Mouse (Mus musculus): ENCODE measurements around the gene Tmpo.

The Tmpo gene

DNA sequence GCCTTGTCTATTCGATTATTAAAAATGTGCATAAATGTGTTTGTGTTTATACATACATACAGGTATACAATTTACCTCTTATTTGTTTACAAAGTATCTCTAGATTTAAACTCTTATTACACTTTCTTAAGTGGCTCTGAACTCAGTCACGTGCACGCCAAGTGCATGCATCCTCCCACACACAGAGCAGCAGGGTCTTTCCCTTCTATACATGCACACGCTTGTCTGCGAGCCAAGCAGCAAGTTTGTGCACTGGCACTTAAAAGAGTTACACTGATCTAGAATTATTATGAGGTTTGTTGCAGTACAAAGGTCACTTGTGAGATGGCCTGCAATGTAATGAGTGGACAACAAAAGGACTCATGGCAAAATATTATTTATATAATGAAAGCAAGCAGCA is 20.1 kb downstream of the Tmpo start:
- peak in 1 of 2 experiments; percentile 1 for DNase-seq (ENCODE audit: low spot score in 2 of 2)

DNA sequence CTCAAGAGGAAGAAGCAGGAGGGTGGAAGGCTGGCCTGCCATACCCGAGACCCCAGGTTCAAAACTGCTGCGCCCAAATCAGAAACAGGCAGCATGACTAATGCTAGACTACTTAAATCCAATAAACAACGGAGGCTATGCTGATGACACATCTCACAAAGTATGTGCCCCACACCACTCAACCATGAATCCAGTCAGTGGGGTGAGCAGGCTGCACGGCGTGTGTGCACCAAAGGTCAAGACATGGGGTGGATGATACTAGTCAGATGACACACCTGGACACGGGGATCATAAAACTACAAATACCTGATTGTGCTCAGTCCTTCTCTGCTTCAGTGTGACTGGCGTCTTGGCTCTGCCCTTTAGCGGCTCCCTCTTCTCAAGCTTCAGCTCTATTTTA is 22.7 kb downstream of the Tmpo start:
- DNase-seq (ENCODE audit: low spot score in 2 of 2) = peak in 1 of 2 experiments; percentile 11

DNA sequence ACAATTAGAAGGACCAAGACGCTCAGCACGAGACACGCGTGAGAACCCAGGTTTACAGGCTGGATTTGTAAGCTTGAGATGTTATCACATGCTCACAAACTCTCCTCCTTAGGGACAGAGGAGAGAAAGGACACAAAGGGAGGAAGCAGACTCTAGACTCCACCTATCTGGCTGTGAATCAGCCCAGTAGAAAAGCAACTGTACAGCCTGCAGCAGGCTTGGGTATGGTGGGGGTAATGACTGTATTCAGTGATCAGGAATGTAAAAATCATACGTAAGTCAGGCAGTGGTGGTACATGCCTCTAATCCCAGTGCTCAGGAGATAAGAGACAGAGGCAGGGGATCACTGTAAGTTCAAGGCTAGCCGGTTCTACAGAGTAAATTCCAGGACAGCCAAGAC is 24.8 kb downstream of the Tmpo start:
- DNase-seq (ENCODE audit: low spot score in 2 of 2) = no peak

DNA sequence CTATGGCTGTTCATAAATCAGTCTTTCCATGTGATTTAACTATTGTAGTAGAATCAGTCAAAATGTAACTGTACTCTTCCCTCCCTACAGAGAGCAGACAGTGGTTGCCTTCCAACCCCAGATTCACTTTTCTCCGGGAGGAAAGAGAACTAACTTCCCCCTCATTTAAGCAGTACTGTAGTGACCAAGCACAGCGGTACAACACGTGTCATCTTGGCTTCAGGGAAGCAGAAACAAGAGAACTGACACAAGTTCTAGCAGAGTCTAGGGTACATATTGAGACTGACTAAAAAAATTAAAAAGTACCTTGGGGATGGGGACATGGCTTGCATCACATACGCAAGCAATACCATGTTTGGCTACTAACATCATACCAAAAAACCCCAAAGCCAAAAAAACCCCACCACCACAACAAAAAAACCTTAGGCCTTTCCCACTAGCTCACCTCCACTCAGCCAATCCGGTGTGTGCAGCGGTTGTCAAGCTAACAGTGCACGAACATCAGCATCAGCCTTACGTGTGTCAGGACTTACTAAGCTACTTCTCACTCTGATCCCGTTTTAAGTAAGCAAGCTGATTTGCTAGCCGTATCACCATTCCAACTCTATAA is 27.1 kb downstream of the Tmpo start:
- no peak for DNase-seq (ENCODE audit: low spot score in 2 of 2)

GRCm38 (mm10) chr10:91145413-91145812 is 35.7 kb downstream of the Tmpo start:
- no peak for DNase-seq (ENCODE audit: low spot score in 2 of 2)

GRCm38 (mm10) chr10:91143313-91144230 is 37.5 kb downstream of the Tmpo start:
- DNase-seq (ENCODE audit: low spot score in 2 of 2) = no peak

DNA sequence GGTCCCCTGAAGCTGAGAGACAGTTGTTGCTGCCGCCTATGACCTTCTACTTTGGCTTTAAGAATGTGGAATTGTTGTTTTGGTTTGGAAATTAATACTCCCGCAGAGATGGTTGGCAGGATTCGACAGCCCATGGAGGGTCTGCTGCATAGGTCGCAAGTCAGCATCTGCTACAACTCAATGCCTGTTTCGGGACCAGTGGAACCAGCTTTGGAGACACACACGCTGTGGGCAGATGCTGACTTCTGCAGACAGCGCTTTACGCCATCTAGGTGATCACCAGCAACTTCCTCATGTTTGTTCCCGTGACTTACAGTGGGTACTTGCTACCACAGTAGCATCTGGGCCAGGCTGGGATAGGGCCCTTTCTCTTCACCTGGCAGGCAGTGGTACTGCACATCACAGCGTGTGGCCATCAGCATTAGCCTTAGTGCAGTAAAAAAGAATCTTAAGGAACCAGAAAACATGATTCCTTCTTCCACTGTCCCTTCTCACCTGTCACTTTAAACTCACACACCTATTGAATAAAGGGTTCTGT is 38.4 kb downstream of the Tmpo start:
- no peak for DNase-seq (ENCODE audit: low spot score in 2 of 2)

- no peak for DNase-seq (ENCODE audit: low spot score in 2 of 2)
Measured at GRCm38 (mm10) chr10:91141564-91141963, 39.6 kb downstream of the Tmpo start.

DNA sequence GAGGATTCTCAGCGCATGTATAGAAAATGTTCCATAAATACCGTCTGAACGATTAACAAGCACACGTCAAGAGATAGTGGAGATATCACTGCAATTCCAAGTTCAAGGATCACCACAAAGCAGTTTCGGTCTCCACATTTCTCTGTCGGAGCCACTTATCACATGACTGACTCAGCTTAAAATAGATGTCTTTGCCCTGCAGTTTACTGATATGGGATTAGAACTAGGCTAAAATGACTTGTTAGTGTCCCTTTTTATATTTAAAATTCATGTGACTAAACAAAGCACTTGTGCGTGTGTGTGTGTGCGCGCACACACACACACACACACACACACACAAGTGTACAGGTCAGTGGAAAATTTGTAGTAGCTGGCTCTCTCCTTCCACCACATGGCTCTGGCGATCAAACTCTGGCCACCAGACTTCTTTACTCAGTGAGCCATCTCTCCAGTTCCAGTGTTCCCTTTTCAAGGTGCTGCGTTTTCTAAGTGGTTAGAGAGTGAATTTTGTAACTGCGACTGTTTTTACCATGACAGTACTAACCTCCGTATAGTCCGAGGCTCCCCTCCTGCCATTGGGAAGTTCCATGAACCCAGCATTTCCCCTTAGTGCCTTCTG is 41.9 kb downstream of the Tmpo start:
- DNase-seq (ENCODE audit: low spot score in 2 of 2) = no peak

- no peak for DNase-seq (ENCODE audit: low spot score in 2 of 2)
Measured at GRCm38 (mm10) chr10:91138317-91138716, 42.8 kb downstream of the Tmpo start.

DNA sequence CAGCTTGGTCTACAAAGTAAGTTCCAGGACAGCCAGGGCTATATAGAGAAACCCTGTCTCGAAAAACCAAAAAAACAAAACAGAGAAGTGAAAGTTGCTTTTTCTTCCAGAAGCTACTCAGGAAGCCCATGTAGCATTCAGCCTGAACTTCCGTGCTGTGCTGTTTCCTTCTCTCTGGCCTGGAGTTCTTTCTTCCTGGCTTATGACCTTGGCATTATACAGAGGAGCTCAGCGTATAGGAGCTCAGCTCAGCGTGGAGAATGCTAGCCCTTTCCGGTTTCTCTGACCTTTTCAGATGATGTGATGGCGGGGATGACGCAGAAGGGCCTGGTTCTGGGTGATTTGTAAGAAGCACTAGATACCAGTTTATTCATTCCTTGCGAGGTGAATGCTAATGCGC is 43.7 kb downstream of the Tmpo start:
- DNase-seq (ENCODE audit: low spot score in 2 of 2) = no peak

DNA sequence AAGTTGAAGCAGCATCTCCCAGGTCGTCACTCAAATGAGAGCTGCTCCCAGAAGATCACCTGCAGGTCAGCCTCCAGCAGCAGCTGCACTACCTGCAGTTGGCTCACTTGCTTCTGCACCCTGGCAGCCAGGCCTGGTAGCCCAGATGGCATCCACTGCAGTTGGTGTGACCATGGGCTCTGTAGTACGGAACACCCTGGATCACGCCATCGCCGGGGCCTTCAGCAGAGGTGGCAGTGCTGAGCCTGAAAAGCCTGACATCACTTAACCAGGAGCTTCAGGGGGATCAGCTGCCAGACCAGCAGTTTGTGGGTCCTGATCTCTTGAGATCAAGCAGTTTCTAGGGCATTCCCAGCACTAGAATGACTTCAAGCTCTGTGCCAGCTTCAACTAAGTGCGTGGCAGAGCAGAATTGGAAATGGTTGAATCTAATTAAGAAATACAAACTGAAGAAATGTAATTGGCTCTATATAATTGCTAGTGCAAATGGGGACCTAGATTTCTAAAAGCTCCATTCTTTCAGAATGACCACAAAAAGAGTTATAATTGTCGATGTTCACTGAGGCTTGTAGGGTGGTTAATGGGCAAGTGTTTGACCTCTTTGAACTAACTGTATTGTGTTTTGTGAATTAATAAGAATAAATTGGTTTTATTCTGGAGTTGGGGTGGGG is 45.7 kb downstream of the Tmpo start:
- DNase-seq (ENCODE audit: low spot score in 2 of 2) = no peak

- no peak for DNase-seq (ENCODE audit: low spot score in 2 of 2)
Measured at GRCm38 (mm10) chr10:91131565-91131964, 49.5 kb downstream of the Tmpo start.

DNA sequence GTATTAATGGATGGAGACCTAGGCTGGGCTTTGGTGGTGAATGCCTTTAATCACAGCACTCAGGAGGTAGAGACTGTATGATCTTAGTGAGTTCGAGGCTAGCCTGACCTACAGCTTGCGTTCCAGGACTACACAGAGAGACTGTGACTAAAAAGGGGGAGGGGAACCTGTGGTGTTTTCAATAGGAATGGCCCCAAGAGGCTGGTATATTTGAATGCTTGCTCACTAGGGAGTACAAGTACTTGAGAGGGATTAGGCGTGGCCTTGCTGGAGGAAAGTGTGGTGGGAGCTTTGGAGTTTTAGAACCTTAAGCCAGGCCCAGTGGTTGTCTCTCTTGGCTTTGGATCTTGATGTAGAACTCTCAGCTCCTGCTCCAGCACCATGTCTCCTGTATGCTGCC is 50.3 kb downstream of the Tmpo start:
- no peak for DNase-seq (ENCODE audit: low spot score in 2 of 2)

- DNase-seq (ENCODE audit: low spot score in 2 of 2) = no peak
Measured at GRCm38 (mm10) chr10:91128551-91129160, 52.5 kb downstream of the Tmpo start.

DNA sequence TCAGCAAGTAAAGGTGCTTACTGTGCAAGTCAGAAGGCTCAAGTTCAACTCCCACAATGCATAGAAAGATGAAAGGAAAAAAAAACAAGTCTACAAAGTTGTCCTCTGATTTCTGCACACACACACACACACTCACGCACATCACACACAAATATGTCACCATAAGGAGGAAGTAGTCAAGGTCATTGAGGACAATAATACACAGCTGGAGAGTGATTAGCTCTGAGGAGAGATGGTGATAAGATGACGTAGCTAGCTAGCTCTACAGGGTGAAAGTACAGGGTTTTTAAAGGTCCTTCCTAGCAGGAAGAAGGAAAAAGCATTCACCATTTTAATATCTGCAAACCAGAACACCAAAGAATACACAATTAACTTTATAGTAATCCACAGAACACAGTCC is 53.7 kb downstream of the Tmpo start:
- no peak for DNase-seq (ENCODE audit: low spot score in 2 of 2)

DNA sequence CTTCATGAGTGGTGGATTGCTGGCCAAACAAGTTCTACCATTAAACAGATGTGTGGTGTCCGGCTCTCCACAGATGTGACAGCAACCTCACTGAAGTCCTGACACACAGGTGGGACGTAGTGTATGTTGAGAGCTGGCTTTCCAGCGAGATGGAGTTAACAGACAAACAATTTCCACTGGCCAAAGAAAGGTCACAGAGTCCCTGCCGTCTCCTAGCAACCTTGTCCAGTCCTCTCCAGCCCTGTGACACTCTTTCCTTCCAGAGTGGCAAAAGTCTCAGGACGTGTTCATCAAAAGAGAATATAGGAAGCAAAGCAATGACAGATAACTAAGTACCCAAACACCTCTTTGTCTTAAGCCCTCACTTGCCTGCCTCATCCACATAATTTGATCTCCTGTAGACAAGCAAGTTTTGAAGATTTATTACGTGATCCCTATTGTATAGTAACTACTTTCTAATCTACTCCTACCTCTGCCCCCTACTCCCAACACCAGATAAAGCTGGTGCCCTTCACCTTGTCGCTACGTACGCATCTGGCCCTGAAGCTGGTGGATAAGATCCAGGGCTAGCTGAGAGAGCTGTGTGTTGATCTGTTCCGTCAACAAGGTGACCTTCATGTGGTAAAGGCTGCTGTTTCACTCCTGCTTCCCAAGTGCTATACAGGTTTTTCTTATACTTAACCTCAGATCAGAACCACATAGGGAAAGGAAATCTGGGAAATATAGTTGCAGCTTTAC is 54.3 kb downstream of the Tmpo start:
- no peak for DNase-seq (ENCODE audit: low spot score in 2 of 2)

GRCm38 (mm10) chr10:91123828-91124822 is 57.0 kb downstream of the Tmpo start, which contains the start of gene Slc25a3:
Gene Slc25a3, minus strand, starts transcription at chr10:91124059.
- peak; percentile 99 for DNase-seq (ENCODE audit: low spot score in 2 of 2)

GRCm38 (mm10) chr10:91123281-91123827 is 57.8 kb downstream of the Tmpo start:
- DNase-seq (ENCODE audit: low spot score in 2 of 2) = peak in 1 of 2 experiments; percentile 53

Measured in right cerebral cortex, postnatal 10 days (tissue).